Mouse (Mus musculus) kidney, adult 9 months (tissue): ENCODE data around the gene Ugt2b1.
"Not testable (repeated sequence)": the region's sequence is repeated elsewhere in the genome, so short reads cannot be mapped to it uniquely, and the experiment has no call there.

ENCODE experiments used
- DNase-seq: peaks from one replicate; pipeline ENCODE4 v3.0.0; 2022

Gene Ugt2b1

DNA sequence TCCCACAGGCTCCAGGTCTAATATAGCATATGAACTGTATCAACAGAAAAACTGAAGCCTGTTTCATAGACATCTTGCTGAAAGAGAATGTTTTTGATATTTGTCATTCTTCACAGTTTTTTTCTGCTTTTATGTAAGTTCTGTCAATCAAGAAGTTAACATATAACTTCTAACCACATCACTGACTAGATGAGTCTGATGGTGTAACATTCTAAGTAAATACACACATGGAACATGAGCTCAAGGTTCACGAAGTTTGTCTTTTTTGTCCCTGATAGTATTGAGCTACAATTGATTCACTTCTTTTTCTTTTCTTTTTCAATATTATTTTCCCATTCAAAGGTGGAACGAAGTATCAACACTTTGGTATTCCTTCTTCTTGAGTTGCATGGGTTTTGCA, at the start of gene Ugt2b1:
Gene Ugt2b1 (minus strand): TSS at position 105 of the 400 bp plus-strand sequence.
- DNase-seq, result no peak

DNA sequence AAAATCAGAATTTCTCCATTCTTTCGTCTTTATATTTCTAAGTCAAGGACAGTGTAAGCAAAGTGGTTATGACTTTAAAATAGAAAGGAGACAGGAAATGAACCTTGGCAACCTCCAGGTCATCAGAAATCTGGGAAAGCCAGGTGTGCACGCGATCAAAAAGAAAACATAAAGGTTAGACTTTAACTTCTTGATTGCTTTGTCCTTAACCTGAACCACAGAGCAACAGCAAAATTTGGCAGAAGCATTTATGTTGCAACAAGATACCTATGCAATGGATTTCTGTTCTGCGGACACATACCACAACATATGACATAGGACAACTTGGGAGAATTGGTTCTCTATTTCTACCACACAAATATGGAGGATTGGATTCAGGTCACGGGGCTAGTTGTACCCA, 40.9 kb upstream of the Ugt2b1 start:
- DNase-seq, result not testable (repeated sequence)

DNA sequence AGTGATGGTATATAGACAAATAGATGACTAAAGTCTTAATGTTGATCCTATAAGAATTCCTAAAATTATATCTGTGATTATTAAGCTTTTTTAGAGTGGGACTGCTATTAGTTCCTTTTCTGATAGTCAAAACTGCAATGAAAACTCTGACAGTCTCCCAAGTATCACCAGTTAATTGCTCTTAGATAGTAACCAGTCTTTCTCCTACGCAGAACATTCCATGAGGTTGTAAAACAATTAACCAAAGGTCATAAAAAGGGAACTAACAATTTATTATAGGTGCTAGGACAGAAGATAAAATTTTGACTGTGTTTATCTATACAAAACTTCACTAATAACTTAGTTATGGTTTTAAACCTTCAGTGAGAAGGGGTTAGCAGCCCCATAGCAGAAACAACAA, 36.5 kb upstream of the Ugt2b1 start:
- DNase-seq, result not testable (repeated sequence)

DNA sequence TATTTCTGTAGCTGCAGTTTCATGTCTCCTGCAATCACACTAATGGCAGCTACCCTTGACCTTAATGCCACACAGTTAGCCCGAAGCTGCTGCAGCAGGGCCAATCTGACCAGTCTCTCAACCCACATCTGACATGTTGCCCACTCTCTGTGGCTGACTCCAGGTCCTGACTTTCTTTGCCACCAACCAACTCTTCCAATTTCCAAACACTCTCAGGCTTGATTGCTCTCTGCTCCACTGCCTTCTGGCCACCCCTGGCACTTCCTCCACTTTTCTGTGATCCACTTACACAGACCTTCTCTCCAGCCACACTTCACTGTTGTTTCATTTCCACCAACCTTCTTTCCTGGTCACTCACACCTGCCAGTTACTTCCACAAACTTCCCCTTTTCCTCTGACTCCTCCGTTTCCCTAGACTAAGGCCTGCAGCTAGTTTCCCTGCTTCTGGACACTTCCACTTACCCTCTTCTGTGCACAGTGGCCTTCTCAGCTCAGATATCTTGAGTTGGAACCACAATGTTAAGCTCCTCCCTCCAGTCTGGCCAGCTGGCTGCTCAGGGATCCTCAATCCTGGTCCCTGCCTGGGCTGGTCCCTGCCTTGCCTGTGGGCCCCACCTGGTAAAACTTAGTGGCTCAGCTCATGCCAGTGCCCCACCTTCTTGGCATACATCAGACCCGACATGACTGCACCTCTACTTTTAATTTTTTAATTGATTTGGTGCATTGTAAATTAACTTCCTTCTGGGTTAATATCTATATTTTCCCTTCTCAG, 35.4 kb upstream of the Ugt2b1 start:
- DNase-seq, result peak; percentile 3

DNA sequence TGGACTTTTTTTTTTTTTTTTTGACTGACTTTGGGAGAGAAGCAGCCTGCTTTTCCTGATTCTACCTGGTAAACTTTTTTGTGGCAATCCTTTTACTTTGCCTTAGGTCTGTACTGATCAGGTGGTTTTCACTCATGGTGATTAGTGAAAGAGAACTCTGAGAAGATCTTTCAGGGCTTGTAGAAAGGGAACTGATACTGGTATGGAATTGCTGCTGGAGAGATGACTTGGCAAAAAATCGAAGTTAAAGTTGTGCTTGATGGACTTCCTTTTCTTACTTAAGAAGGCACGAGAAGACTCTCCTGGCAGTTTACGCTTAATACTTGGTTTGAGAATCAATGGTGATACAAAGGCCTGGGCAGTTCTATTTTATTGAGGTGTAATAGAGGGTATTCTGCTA, 34.2 kb upstream of the Ugt2b1 start:
- DNase-seq, result no peak

DNA sequence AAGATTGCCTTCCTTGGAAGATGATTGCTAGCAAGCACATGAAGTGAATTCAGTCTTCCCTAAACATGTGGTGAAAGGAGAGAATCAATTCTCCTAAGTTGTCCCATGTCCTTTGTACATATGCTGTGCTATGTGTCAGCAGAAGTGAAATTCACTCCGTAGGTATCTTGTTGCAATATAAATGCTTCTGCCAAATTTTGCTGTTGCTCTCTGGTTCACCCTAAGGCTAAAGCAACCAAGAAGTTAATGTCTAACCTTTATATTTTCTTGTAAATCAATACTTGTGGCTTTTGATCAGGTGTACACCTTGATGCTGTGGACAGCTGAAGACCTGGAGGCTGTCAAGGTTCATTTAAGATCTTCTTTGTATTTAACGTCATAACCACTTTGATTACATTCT, 15.8 kb upstream of the Ugt2b1 start:
- DNase-seq, result no peak

DNA sequence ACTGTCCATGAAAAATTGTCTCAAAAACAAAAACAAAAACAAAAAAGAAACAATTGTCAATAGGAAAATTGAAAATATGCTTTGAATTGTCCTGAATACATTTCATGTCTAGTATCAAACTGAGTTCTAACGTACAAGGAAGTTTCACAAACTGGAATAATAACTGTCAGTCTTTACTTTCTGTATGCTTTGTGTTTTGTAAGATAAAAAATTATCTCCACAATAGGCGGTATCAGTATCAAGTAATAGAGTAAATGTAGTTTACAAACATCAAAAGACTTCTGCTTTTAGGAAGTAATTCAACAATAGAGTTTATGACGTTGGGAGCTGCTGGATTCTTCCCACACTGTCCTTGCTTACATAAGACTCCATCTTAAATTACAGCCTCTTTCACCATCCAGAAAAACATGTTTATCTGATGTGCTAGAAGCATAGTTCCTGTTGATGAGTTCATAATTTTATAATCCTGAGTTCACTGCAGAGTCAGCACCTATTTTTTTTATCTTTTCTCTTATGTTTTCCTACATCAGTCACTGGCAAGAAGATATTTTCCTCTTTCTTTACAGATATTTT, 5.6 kb downstream of the Ugt2b1 start:
- DNase-seq, result no peak

DNA sequence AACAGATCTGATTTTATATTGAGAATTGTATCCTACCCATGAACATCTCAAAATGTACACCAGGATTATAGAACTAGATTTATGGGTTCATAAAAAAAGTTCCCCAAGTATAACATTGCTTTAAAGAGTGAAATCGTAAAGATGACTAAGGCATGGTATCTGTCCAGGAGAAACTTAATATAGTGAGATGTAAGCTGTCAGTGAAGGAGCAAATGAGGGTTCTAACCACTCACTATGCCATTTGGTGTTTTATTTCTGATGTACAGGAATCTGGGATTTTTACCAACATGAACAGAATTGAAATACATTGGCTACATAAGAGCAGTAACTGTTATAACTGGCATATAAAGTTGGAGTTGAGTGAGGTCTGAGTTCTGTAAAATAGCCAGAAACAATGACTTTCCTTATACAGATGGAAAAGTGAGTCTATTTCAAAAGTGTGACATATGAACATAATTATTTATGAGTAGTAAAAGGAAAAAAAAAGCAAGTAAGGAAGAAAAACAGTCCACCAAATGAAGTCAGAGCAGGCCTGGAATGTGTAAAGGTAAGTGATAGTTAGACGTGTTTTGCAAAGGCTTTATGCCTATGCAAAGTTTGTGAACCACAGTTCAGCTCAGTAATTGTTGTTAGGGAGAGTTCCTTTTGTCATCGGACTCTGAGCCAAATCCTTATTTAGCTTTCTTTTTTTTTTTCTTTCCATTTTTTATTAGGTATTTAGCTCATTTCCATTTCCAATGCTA, 14.8 kb downstream of the Ugt2b1 start:
- DNase-seq, result no peak

DNA sequence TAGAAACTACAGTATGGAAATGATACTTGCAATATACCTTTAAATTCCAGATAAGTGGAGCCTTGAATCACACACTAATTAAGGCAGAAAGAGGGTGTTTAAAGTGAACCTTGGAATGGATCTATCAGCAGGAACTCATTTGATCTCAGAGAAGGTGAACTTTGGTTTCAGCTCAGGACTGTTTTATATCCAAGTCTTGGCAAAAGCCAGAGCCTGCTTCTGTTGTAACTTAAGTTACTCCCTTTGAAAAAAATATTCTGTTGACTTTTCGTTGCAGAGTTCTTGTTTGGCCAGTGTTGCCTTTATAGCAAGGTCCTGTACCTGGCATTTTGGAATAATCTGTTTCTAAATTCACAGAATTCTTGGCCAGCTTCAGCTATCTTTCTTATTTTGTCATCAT, 15.6 kb downstream of the Ugt2b1 start:
- peak; percentile 57 for DNase-seq

DNA sequence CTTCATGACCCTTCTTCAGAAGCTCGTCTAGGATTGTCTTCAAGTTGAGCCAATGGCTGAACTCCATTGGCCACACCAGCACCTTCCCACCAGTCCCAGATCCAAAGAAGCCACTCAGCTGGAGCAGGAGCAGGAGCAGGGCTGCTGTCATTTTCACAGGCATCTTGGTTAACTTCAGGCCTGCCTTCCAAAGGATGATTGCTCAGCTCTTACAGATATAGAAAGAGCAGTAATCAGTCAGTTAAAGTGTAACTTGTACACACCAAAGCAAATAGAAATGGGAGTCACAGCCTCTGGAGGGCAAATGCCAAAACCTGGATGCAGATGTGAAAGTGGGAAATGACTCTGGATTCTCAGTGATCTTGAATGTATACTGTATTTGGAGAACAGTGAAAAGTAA, 19.6 kb downstream of the Ugt2b1 start, which contains the start of gene Ugt2b34:
Gene Ugt2b34 (minus strand): TSS at position 180 of the 400 bp plus-strand sequence.
- peak; percentile 39 for DNase-seq

DNA sequence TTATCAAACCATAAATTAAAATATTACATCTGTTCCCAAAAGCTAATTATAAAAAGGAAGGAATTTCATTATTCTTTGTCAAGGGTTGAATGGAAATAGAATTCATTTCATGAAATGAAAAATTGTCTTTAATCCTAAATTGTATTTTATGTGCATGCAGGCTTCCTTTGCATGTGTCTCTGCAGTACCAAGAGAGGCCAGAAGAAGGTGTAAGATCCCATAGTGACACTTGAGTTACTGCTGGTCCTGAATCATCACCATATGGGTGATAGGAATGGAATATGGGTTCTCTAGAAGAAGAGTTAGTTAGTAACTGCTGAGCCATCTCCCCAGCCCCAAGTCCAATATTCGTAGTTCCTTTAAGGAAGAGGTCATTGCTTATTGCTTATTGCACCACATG, 36.4 kb downstream of the Ugt2b1 start:
- DNase-seq, result peak; percentile 12

DNA sequence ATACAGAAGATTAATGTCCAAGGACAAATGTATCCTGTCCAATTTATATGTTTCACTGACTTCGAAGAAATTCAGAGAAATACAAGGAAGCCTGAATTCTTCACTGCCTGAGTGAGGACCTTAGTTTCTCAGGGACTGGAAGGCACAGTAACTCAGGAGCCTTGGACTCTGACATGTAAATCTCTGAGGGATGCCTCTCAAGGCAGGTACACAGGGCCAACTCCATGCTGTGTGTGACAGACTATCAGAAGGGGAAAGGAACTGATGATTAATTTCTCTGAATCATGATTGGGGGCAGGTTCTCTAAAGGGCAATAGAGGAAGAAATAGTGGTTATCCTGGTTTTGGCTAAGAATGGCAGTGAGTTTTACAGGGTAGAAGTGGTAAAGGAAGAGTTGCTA, 37.9 kb downstream of the Ugt2b1 start:
- no peak for DNase-seq

DNA sequence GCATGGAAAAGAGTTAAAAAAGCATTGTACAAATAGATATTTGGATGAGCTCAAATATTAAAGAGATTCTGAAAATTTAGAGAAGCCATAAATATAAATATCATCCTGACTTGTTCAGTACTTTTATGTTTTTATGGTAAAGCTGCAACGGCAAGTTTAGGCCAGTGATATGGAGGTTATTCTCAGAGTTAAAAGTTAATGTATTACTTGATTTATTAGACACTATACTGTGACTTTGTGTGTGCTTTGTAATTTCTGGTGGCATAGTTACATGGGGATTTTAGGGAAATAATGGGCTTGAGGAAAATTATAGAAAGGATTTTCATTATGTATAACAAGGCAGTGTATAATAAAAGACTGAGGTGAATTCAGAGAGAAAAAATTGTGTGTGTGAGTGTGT, 39.2 kb downstream of the Ugt2b1 start:
- DNase-seq, result no peak

DNA sequence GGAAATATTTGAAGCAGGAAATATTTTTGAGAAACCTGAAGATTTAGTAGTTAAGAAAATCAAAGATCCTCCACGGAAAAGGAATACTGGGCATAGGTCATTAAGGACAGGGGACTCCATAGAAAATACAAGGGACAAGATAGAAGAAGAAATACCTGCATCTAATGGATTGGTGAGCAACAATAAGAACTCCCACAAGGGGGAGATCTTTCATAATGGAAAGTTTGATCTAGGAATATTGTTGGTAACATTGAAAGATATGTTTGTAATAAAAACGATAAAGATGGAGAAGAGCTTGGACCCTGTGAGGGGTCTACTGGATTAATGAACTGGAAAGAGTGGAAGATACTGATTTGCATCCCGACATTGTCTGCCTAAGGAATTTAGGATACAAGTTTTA, 39.7 kb downstream of the Ugt2b1 start:
- peak; percentile 51 for DNase-seq

DNA sequence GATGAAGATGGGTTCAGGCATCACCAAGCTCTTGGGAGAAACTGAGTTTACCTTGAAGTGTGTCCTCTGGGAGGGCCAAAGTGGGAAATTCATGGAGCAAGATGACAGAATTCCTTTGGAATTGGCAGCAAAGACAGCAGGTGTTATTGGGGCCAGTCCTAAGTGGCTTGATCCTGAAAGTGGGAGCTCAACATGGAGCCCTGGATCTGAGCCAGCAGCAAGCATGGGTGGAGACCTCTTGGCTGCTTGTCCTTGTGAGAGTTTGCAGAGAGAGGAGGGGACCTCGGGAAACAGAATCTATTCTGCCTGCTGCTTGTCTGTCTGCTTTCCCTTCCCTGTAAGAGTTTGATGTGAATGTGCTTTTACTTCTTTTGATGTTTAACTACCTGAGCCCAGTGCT, 54.5 kb downstream of the Ugt2b1 start:
- DNase-seq, result no peak
